Mouse (Mus musculus) brain, embryonic 18.5 days (tissue): Measurements from ENCODE around the gene Lrrc71.

ENCODE experiments used
- DNase-seq: peaks from one replicate; pipeline ENCODE4 v3.0.0-alpha.2; 2012; ENCODE audit warnings: low read depth, low spot score

Gene Lrrc71

GRCm38 (mm10) chr3:87748431-87748830 is at the start of gene Lrrc71:
Gene Lrrc71 (minus strand): TSS chr3:87748625.
- DNase-seq: no peak

GRCm38 (mm10) chr3:87796736-87797334 is 48.4 kb upstream of the Lrrc71 start, which contains the start of gene Insrr:
Gene Insrr (plus strand): TSS chr3:87796951.
- DNase-seq: no peak

GRCm38 (mm10) chr3:87795336-87796277 is 47.2 kb upstream of the Lrrc71 start:
- no peak for DNase-seq

- DNase-seq: no peak
These were observed 46.5 kb upstream of the Lrrc71 start, which contains the start of gene Ntrk1 for GRCm38 (mm10) chr3:87794922-87795325. Gene Ntrk1 (minus strand): TSS chr3:87795162.

- DNase-seq: no peak
These were observed 41.3 kb upstream of the Lrrc71 start for GRCm38 (mm10) chr3:87789768-87790167.

- no peak for DNase-seq
These were observed 40.8 kb upstream of the Lrrc71 start for GRCm38 (mm10) chr3:87789248-87789647.

- no peak for DNase-seq
These were observed 37.3 kb upstream of the Lrrc71 start for GRCm38 (mm10) chr3:87785626-87786214.

GRCm38 (mm10) chr3:87785156-87785555 is 36.7 kb upstream of the Lrrc71 start:
- no peak for DNase-seq

GRCm38 (mm10) chr3:87783282-87784023 is 35.0 kb upstream of the Lrrc71 start:
- no peak for DNase-seq

- DNase-seq: no peak
These were observed 30.7 kb upstream of the Lrrc71 start for GRCm38 (mm10) chr3:87779086-87779485.

GRCm38 (mm10) chr3:87778283-87778682 is 29.9 kb upstream of the Lrrc71 start:
- DNase-seq: no peak

- DNase-seq: no peak
These were observed 22.7 kb upstream of the Lrrc71 start for GRCm38 (mm10) chr3:87771088-87771487.

GRCm38 (mm10) chr3:87770280-87770679 is 21.9 kb upstream of the Lrrc71 start:
- DNase-seq: no peak

GRCm38 (mm10) chr3:87769506-87769905 is 21.1 kb upstream of the Lrrc71 start:
- no peak for DNase-seq

GRCm38 (mm10) chr3:87768844-87769243 is 20.4 kb upstream of the Lrrc71 start:
- no peak for DNase-seq

GRCm38 (mm10) chr3:87768431-87768830 is 20.0 kb upstream of the Lrrc71 start:
- no peak for DNase-seq

GRCm38 (mm10) chr3:87767764-87768163 is 19.3 kb upstream of the Lrrc71 start:
- DNase-seq: no peak

GRCm38 (mm10) chr3:87766284-87766667 is 17.9 kb upstream of the Lrrc71 start:
- DNase-seq: no peak

- DNase-seq: no peak
These were observed 17.3 kb upstream of the Lrrc71 start for GRCm38 (mm10) chr3:87765631-87766283.

GRCm38 (mm10) chr3:87765091-87765490 is 16.7 kb upstream of the Lrrc71 start:
- DNase-seq: no peak

- DNase-seq: no peak
These were observed 16.1 kb upstream of the Lrrc71 start for GRCm38 (mm10) chr3:87764506-87764905.
